Mouse (Mus musculus) naive thymus-derived CD4-positive, alpha-beta T cell, adult 2 months (primary cell): ENCODE results near the gene Lyrm9.
A peak's percentile ranks its signal among the peaks of the same experiment; 100 is the strongest.

ENCODE experiments used
- DNase-seq: peaks from one replicate; pipeline ENCODE4 v3.0.0-alpha.2; 2011; ENCODE audit warnings: low read depth

Lyrm9 gene

GRCm38 (mm10) chr11:78826442-78827013 lies at the start of gene Lyrm9:
Gene Lyrm9 (plus strand): TSS chr11:78826584.
- peak; percentile 96 for DNase-seq

GRCm38 (mm10) chr11:78777851-78778680 lies 48.3 kb upstream of the Lyrm9 start:
- DNase-seq, result no peak

GRCm38 (mm10) chr11:78780002-78780401 lies 46.4 kb upstream of the Lyrm9 start:
- peak; percentile 52 for DNase-seq

- DNase-seq, result peak; percentile 56
Measured at GRCm38 (mm10) chr11:78780571-78780970, 45.8 kb upstream of the Lyrm9 start.

GRCm38 (mm10) chr11:78782326-78782725 lies 44.1 kb upstream of the Lyrm9 start:
- no peak for DNase-seq

GRCm38 (mm10) chr11:78782791-78783347 lies 43.5 kb upstream of the Lyrm9 start:
- no peak for DNase-seq

GRCm38 (mm10) chr11:78786013-78786431 lies 40.4 kb upstream of the Lyrm9 start:
- DNase-seq, result no peak

- DNase-seq, result no peak
Measured at GRCm38 (mm10) chr11:78789370-78790060, 36.9 kb upstream of the Lyrm9 start.

- DNase-seq, result no peak
Measured at GRCm38 (mm10) chr11:78791582-78791981, 34.8 kb upstream of the Lyrm9 start.

GRCm38 (mm10) chr11:78792055-78792454 lies 34.3 kb upstream of the Lyrm9 start:
- DNase-seq, result no peak

- DNase-seq, result no peak
Measured at GRCm38 (mm10) chr11:78792465-78792864, 33.9 kb upstream of the Lyrm9 start.

GRCm38 (mm10) chr11:78793116-78793515 lies 33.3 kb upstream of the Lyrm9 start:
- DNase-seq, result peak; percentile 60

GRCm38 (mm10) chr11:78796072-78796729 lies 30.2 kb upstream of the Lyrm9 start:
- DNase-seq, result no peak

GRCm38 (mm10) chr11:78801094-78801493 lies 25.3 kb upstream of the Lyrm9 start:
- DNase-seq, result no peak

- DNase-seq, result no peak
Measured at GRCm38 (mm10) chr11:78803587-78804316, 22.6 kb upstream of the Lyrm9 start.

- no peak for DNase-seq
Measured at GRCm38 (mm10) chr11:78804551-78804950, 21.8 kb upstream of the Lyrm9 start.

- DNase-seq, result no peak
Measured at GRCm38 (mm10) chr11:78805198-78805597, 21.2 kb upstream of the Lyrm9 start.

- no peak for DNase-seq
Measured at GRCm38 (mm10) chr11:78805691-78806137, 20.7 kb upstream of the Lyrm9 start.

- no peak for DNase-seq
Measured at GRCm38 (mm10) chr11:78807341-78808108, 18.9 kb upstream of the Lyrm9 start.

- no peak for DNase-seq
Measured at GRCm38 (mm10) chr11:78809398-78809797, 17.0 kb upstream of the Lyrm9 start.
